Mouse (Mus musculus) olfactory bulb, adult 2 months (tissue): Measurements from ENCODE around the gene Nfic.

Experiments
- CTCF ChIP-seq: fragments of 200-500 bp; IDR thresholded peaks from 2 replicates; pipeline ENCODE4 v1.5.1; 2012; ENCODE audit warnings: low read depth, mild to moderate bottlenecking, low read length, moderate library complexity; ENCODE audit not compliant: insufficient read depth
- POLR2A ChIP-seq: fragments of 200-500 bp; IDR thresholded peaks from 2 replicates; pipeline ENCODE4 v1.6.1; 2012; ENCODE audit warnings: mild to moderate bottlenecking, low read depth, low read length, moderate library complexity; ENCODE audit not compliant: insufficient read depth

GRCm38 (mm10) chr10:81452947-81453288, 2.5 kb downstream of the Nfic start:
- TF ChIP-seq CTCF (no peak), POLR2A (no peak)
